Mouse (Mus musculus): ENCODE data around the gene B230219D22Rik.

Gene B230219D22Rik

GRCm38 (mm10) chr13:55727120-55727838, 34.4 kb downstream of the B230219D22Rik start, which contains the start of gene Pcbd2:
Pcbd2 (plus strand) TSS chr13:55727368.
- peak; percentile 77 to 88 for DNase-seq

GRCm38 (mm10) chr13:55727839-55728238, 34.9 kb downstream of the B230219D22Rik start:
- DNase-seq: peak; percentile 66 to 72

- no peak for DNase-seq
These were observed 37.8 kb downstream of the B230219D22Rik start for GRCm38 (mm10) chr13:55730716-55731115.

- no peak for DNase-seq
These were observed 39.2 kb downstream of the B230219D22Rik start for GRCm38 (mm10) chr13:55732121-55732520.

GRCm38 (mm10) chr13:55733628-55734502, 40.9 kb downstream of the B230219D22Rik start:
- no peak for DNase-seq

GRCm38 (mm10) chr13:55737885-55738284, 45.0 kb downstream of the B230219D22Rik start:
- DNase-seq: no peak

GRCm38 (mm10) chr13:55742306-55742705, 49.4 kb downstream of the B230219D22Rik start:
- no peak for DNase-seq
